Mouse (Mus musculus): Measurements from ENCODE around the gene Klhl31.

DNA sequence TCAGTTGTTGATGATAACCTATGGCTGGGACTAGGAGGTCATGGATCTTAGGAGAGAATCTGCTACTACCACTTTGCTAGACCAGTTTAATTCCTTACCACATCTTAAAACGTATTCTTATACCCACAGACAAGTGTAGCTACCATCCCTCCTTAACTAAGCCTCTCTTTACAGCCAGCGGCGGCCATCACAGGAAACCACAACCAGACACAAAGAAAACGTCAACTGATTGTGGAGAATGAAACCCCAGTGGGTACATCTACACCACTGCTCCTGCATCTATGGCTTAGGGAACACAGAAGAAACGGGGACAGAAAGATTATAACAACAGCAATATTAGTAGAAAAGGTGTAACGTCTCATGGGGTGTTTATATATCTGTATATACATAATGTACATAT is 29.0 kb upstream of the Klhl31 start:
- TF ChIP-seq CTCF (IDR thresholded peaks at IDR 0.05; ENCODE audit: borderline replicate concordance, extremely low read depth, insufficient read depth, insufficient read length) (no peak), POLR2A (IDR thresholded peaks at IDR 0.05; ENCODE audit: borderline replicate concordance, extremely low read depth, insufficient read depth, insufficient read length, poor library complexity, severe bottlenecking) (no peak)

Measured in brain, embryonic 14.5 days (tissue).